Comparison of ENCODE assay signal across 13 mouse cellular contexts in the genomic region with DNA sequence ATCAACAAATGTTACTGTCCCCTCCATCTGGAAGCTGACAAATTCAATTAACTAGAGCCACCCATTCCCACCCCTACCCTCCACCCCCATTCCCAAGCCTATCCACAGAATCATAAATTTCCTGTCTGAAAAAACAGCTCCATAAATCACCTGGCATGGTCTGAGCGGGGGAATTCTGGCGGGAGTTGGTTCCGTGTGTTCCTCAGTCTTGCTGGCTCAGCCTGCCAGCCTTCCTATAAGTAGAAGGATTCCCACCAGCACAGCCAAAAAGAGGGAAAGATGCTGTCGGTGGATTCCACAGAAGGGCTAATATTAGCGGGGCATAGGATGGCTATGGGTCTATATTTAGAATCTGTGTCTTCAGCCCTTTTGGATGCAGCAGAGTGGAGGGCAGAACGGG.
"Had no signal": no experiment of that assay in that cellular context is flagged by ENCODE, and none has a peak within 500 bp of the region (broad histone marks: within the 10 kb centered on the region; RNA-seq: fewer than 3 reads in every experiment).

No protein-coding gene starts in this region.

- H3K9me3 ChIP-seq: limb, embryonic 13.5 days; liver, embryonic 15.5 days; midbrain, embryonic 13.5 days; stomach, embryonic 15.5 days had no signal

- H3K36me3 ChIP-seq: limb, embryonic 13.5 days; liver, embryonic 15.5 days; midbrain, embryonic 13.5 days; stomach, embryonic 15.5 days had no signal

- H3K4me1 ChIP-seq: liver, embryonic 15.5 days; stomach, embryonic 15.5 days had no signal

- H3K27ac ChIP-seq: limb, embryonic 13.5 days; liver, embryonic 15.5 days; midbrain, embryonic 13.5 days; stomach, embryonic 15.5 days had no signal

- DNase-seq: kidney, postnatal 36 days; layer of hippocampus, adult 9-11 months; lung, adult 2 months; lung, postnatal 36 days; right cerebral cortex, postnatal 14 days; thymus, adult 2 months; thymus, postnatal 25 days had no signal

- H3K27me3 ChIP-seq: limb, embryonic 13.5 days; liver, embryonic 15.5 days; midbrain, embryonic 13.5 days; stomach, embryonic 15.5 days had no signal

- H3K4me3 ChIP-seq: limb, embryonic 13.5 days; liver, embryonic 15.5 days; midbrain, embryonic 13.5 days; stomach, embryonic 15.5 days had no signal

- ATAC-seq: lung, postnatal 0 days; midbrain, embryonic 13.5 days had no signal

- H3K9ac ChIP-seq: limb, embryonic 13.5 days; liver, embryonic 15.5 days; midbrain, embryonic 13.5 days; stomach, embryonic 15.5 days had no signal

- H3K4me2 ChIP-seq: limb, embryonic 13.5 days; liver, embryonic 11.5 days; liver, embryonic 15.5 days; midbrain, embryonic 13.5 days; stomach, embryonic 15.5 days had no signal
